Mouse (Mus musculus) spleen, adult 2 months (tissue): ENCODE data around the gene Osbpl7. TPM values are rescaled to one million over a fixed set of nuclear protein-coding genes. Genes with fewer than 3 reads are reported as not detected.

ENCODE experiments used
- DNase-seq, 2 experiments: peaks; one replicate each; pipeline versions ENCODE4 v3.0.0 to v3.0.0-alpha.2; 2012 to 2021; ENCODE audit warnings: low spot score in 2 of 2, low read depth in 1 of 2
- H3K27ac ChIP-seq: fragments of 200-500 bp; 2 replicates; pipeline ENCODE4 v1.5.1; 2012; ENCODE audit warnings: low read length, inconsistent platforms; ENCODE audit not compliant: insufficient read depth
- H3K27me3 ChIP-seq: fragments of 200-500 bp; 2 replicates; pipeline ENCODE4 v1.6.1; 2012; ENCODE audit warnings: mild to moderate bottlenecking, moderate library complexity, low read length, inconsistent platforms; ENCODE audit not compliant: control insufficient read depth, insufficient read depth
- H3K36me3 ChIP-seq: fragments of 200-500 bp; 2 replicates; pipeline ENCODE4 v1.6.1; 2012; ENCODE audit warnings: mild to moderate bottlenecking, low read length, inconsistent platforms; ENCODE audit not compliant: control insufficient read depth, insufficient read depth
- H3K4me1 ChIP-seq: fragments of 200-500 bp; 2 replicates; pipeline ENCODE4 v1.6.1; 2011; ENCODE audit warnings: inconsistent platforms; ENCODE audit not compliant: control insufficient read depth, insufficient read depth, insufficient read length
- H3K4me3 ChIP-seq: fragments of 200-500 bp; 2 replicates; pipeline ENCODE4 v1.5.1; 2011; ENCODE audit warnings: mild to moderate bottlenecking, inconsistent platforms; ENCODE audit not compliant: insufficient read depth, insufficient read length; ENCODE audit errors: extremely low read depth
- CTCF ChIP-seq: fragments of 200-500 bp; IDR thresholded peaks from 2 replicates; pipeline ENCODE4 v1.5.1; 2011; ENCODE audit warnings: mild to moderate bottlenecking, inconsistent platforms; ENCODE audit not compliant: insufficient read depth, insufficient read length, insufficient replicate concordance; ENCODE audit errors: extremely low read depth
- POLR2A ChIP-seq: fragments of 200-500 bp; IDR thresholded peaks from 2 replicates; pipeline ENCODE4 v1.6.1; 2011; ENCODE audit warnings: low read depth, low read length, inconsistent platforms
- WGBS: fragments of 180-500 bp; shearing (Covaris S2); methylation state at CpG from one replicate; pipeline ENCODE4 v1.1.7; 2018; 5-methylcytosine and 5-hydroxymethylcytosine counted together
- polyA plus RNA-seq: library from polyadenylated mRNA; depleted of rRNA; stranded (reverse); fragments of >200 nt; gene quantifications from 2 replicates; pipeline ENCODE4 v1.2.3, GENCODE M21; 2012; rRNA removed

Gene Osbpl7
- polyA plus RNA-seq, result 19.1 and 23.4 TPM in 2 replicates

GRCm38 (mm10) chr11:97050216-97050943 is at the start of gene Osbpl7:
Osbpl7 (plus strand) TSS chr11:97050628.
- peak within 1 kb of the TSS; percentile 38 for H3K27ac ChIP-seq
- peak within 1 kb of the TSS; percentile 94 for H3K4me3 ChIP-seq
- DNase-seq, result peak; percentile 22 to 77
- H3K4me1 ChIP-seq, result peaks cover 17% of the 10 kb centered on the region; the same call in 1 of the 2 replicates
- no peaks in the 10 kb centered on the region for H3K27me3 ChIP-seq
- TF ChIP-seq POLR2A (peak; percentile 69), CTCF (peak; percentile 23; the same call in 1 of the 2 replicates)
- 3% methylated on average over 18 of the region's 18 CpGs for WGBS
- peaks cover 19% of the 10 kb centered on the region for H3K36me3 ChIP-seq

- Histone ChIP-seq H3K27ac (no peak overlapping the region), H3K27me3 (no peaks in the 10 kb centered on the region), H3K4me3 (no peak overlapping the region), H3K36me3 (no peaks in the 10 kb centered on the region), H3K4me1 (no peaks in the 10 kb centered on the region)
- DNase-seq, result no peak
- TF ChIP-seq POLR2A (no peak), CTCF (no peak)
- 58% methylated on average over 5 of the region's 5 CpGs for WGBS
Measured at GRCm38 (mm10) chr11:97003170-97003569, 47.3 kb upstream of the Osbpl7 start.

DNA sequence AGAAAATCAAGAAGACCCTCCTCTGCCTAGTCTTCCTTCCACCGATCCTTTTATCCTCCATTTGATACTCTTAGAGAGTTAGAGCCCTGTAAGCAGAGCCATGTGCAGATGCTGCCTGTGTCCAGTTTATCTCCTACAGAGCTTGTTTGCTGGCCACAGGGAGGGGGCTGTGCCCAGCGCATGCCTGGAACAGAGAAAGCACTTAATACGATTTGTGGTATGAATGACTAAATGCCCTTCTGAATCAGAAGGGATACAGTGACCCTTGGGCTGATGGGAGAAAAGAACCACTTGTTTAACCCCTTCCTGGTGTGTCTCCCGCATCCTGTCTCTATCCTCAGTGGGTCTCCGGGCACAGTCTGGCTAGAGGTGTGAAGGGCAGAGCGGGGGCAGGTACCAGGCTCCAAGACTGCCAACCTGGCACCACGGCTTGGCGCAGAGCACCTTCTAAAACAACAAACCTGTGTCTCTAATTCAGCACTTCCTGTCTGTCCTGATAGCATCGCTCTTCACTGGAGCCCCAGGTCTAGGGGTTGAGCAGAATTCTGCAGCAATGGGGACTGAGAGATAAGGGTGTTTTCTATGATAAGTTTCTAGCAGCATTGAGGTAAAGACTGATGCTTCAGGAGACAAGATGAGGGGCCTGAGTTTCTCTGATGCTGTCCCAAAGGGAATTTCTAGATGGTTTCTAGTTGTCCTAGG is 43.2 kb upstream of the Osbpl7 start:
- Histone ChIP-seq H3K27ac (no peak overlapping the region; the same call in 1 of the 2 replicates), H3K4me1 (no peaks in the 10 kb centered on the region), H3K36me3 (no peaks in the 10 kb centered on the region), H3K4me3 (no peak overlapping the region), H3K27me3 (peaks cover 1% of the 10 kb centered on the region; the same call in 1 of the 2 replicates)
- no peak for TF ChIP-seq CTCF
- no peak for TF ChIP-seq POLR2A
- DNase-seq, result no peak
- 70% methylated on average over 9 of the region's 9 CpGs for WGBS

GRCm38 (mm10) chr11:97009198-97009790 is 41.1 kb upstream of the Osbpl7 start:
- TF ChIP-seq CTCF (no peak), POLR2A (no peak)
- Histone ChIP-seq H3K4me1 (no peaks in the 10 kb centered on the region), H3K27me3 (peaks cover 1% of the 10 kb centered on the region; the same call in 1 of the 2 replicates), H3K36me3 (no peaks in the 10 kb centered on the region), H3K27ac (no peak overlapping the region), H3K4me3 (no peak overlapping the region)
- WGBS, result 72% methylated on average over 8 of the region's 8 CpGs
- DNase-seq, result no peak

- TF ChIP-seq POLR2A, result no peak
- no peak for TF ChIP-seq CTCF
- H3K36me3 ChIP-seq, result no peaks in the 10 kb centered on the region
- no peak within 1 kb of the TSS for H3K27ac ChIP-seq
- peaks cover under 1% of the 10 kb centered on the region; the same call in 1 of the 2 replicates for H3K4me1 ChIP-seq
- H3K27me3 ChIP-seq, result peaks cover 10% of the 10 kb centered on the region
- DNase-seq, result no peak
- 67% methylated on average over 8 of the region's 8 CpGs for WGBS
- no peak within 1 kb of the TSS for H3K4me3 ChIP-seq
Measured at GRCm38 (mm10) chr11:97013121-97013670, 37.2 kb upstream of the Osbpl7 start, which contains the start of gene Sp6. Sp6 (plus strand) TSS chr11:97013394.

DNA sequence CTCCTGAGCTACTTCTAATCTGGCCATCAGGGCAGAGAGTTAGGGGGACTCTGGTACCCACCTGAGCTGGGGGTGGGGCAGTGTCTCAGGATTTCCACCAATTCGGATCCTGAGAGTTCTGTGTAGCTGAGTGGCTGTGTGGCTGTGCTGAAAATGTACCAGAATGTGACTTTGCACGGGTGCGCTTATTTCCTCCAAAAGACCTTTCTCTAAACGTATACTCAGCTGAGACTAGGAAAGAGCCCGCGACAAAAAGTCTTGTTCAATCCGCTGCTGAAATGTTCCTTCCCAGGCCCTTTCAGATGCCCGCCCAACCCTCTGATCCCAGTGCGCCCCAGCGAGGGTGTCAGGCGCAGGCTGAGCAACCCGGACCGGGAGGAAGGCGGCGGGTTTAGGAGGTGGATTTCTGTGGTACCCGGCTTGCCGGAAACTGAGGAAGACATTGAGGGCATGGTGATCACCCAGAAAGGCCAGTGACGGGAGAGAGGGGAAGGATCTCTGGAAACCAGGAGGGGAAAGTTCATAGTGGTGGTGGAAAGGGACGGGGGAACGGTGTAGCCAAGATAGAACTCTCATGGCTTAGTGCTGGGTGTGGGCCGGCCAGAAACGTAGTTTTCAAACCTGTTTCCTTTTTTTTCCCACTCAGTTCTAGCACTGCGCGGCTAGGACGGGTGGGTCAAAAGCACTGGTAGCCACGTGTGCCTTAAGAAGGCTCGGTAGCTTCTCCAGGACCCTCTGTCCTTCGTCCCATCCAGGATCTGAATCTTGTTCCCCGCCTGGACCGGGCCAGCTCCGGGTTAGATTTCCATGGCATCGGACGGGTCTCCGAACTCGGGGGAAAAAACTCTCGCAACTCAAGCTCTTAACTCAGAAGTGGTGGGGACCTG is 32.5 kb upstream of the Osbpl7 start:
- WGBS, result 3% methylated on average over 36 of the region's 36 CpGs

More for the DNA sequence above, 32.5 kb upstream of the Osbpl7 start:
- H3K27me3 ChIP-seq, result peaks cover 30% of the 10 kb centered on the region
- H3K4me1 ChIP-seq, result peaks cover 17% of the 10 kb centered on the region
- no peak overlapping the region for H3K4me3 ChIP-seq
- no peak overlapping the region for H3K27ac ChIP-seq
- H3K36me3 ChIP-seq, result no peaks in the 10 kb centered on the region
- TF ChIP-seq POLR2A (no peak), CTCF (no peak)
- DNase-seq, result no peak
